Mouse (Mus musculus): Measurements from ENCODE around the gene Dbnl. TPM values are rescaled to one million over a fixed set of nuclear protein-coding genes. Genes with fewer than 3 reads are reported as not detected.

Dbnl gene
- polyA plus RNA-seq, 1 experiment from 2014 or later: 114 TPM

GRCm38 (mm10) chr11:5836126-5836525 lies 47.8 kb downstream of the Dbnl start:
- Histone ChIP-seq H3K4me2 (no peak overlapping the region), H3K27ac (ENCODE audit: low read depth) (no peak overlapping the region), H3K4me3 (ENCODE audit: low read depth, low read length) (no peak overlapping the region), H3K36me3 (ENCODE audit: insufficient read depth) (peaks cover 17% of the 10 kb centered on the region; the same call in 1 of the 2 replicates), H3K27me3 (ENCODE audit: insufficient read depth, low read length) (no peaks in the 10 kb centered on the region), H3K9ac (no peak overlapping the region), H3K9me3 (ENCODE audit: low read depth, low read length) (no peaks in the 10 kb centered on the region), H3K4me1 (ENCODE audit: insufficient read depth) (no peaks in the 10 kb centered on the region)
- WGBS: 36% methylated on average over 1 of the region's 1 CpGs
- ATAC-seq (ENCODE audit: insufficient read depth): no peak
- peak; percentile 25 for DNase-seq
- peak; percentile 46 for TF ChIP-seq CTCF (IDR thresholded peaks at IDR 0.05; ENCODE audit: low read depth)

- H3K27me3 ChIP-seq (ENCODE audit: insufficient read depth, low read length): no peaks in the 10 kb centered on the region
- H3K4me3 ChIP-seq (ENCODE audit: low read depth, low read length): peak within 1 kb of the TSS; percentile 71
- H3K36me3 ChIP-seq (ENCODE audit: insufficient read depth): peaks cover 8% of the 10 kb centered on the region; the same call in 1 of the 2 replicates
- peak; percentile 99 for DNase-seq
- no peaks in the 10 kb centered on the region for H3K4me1 ChIP-seq (ENCODE audit: insufficient read depth)
- peak within 1 kb of the TSS; percentile 94 for H3K4me2 ChIP-seq
- under 1% methylated on average over 63 of the region's 63 CpGs for WGBS
- H3K9me3 ChIP-seq (ENCODE audit: low read depth, low read length): no peaks in the 10 kb centered on the region
- H3K27ac ChIP-seq (ENCODE audit: low read depth): peak within 1 kb of the TSS; percentile 83
- peak within 1 kb of the TSS; percentile 79 for H3K9ac ChIP-seq
- peak; percentile 99 for ATAC-seq (ENCODE audit: insufficient read depth)
- TF ChIP-seq CTCF (IDR thresholded peaks at IDR 0.05; ENCODE audit: low read depth): peak; percentile 82
Measured at GRCm38 (mm10) chr11:5837251-5838246, 49.3 kb downstream of the Dbnl start, which contains the start of gene Polm. Gene Polm, minus strand, starts transcription at chr11:5838016.

DNA sequence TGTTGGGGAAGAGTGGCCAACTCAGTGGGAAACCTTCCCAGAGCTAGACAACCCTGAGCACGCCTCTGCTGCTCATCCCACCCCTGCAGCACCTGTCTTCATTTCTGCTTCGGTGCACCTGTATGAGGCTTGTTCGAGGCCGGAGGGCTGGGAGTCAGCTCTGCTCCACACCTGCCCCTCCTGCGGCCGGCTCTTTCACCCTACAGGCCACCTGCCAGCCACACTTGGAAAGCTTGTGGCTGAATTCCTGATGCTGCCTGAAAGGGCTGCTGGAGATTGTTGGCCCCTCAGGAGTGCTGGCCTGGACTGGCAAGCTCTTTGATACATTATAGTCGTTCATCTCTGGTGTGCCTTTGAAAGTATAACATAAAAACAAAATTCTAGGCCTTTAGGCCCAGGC lies 52.1 kb downstream of the Dbnl start:
- Histone ChIP-seq H3K27me3 (ENCODE audit: insufficient read depth, low read length) (no peaks in the 10 kb centered on the region), H3K27ac (ENCODE audit: low read depth) (no peak overlapping the region), H3K4me1 (ENCODE audit: insufficient read depth) (no peaks in the 10 kb centered on the region), H3K9me3 (ENCODE audit: low read depth, low read length) (no peaks in the 10 kb centered on the region), H3K4me3 (ENCODE audit: low read depth, low read length) (no peak overlapping the region), H3K9ac (no peak overlapping the region), H3K4me2 (no peak overlapping the region), H3K36me3 (ENCODE audit: insufficient read depth) (no peaks in the 10 kb centered on the region)
- TF ChIP-seq CTCF (IDR thresholded peaks at IDR 0.05; ENCODE audit: low read depth): no peak
- ATAC-seq (ENCODE audit: insufficient read depth) (no peak), DNase-seq (no peak)
- 73% methylated on average over 7 of the region's 7 CpGs for WGBS

GRCm38 (mm10) chr11:5841751-5842150 lies 53.5 kb downstream of the Dbnl start:
- no peak for TF ChIP-seq CTCF (IDR thresholded peaks at IDR 0.05; ENCODE audit: low read depth)
- 88% methylated on average over 2 of the region's 2 CpGs for WGBS

GRCm38 (mm10) chr11:5843131-5843530 lies 54.8 kb downstream of the Dbnl start:
- Histone ChIP-seq H3K9me3 (ENCODE audit: low read depth, low read length) (no peaks in the 10 kb centered on the region), H3K9ac (no peak overlapping the region), H3K27ac (ENCODE audit: low read depth) (no peak overlapping the region), H3K4me1 (ENCODE audit: insufficient read depth) (no peaks in the 10 kb centered on the region), H3K36me3 (ENCODE audit: insufficient read depth) (no peaks in the 10 kb centered on the region), H3K4me2 (no peak overlapping the region), H3K27me3 (ENCODE audit: insufficient read depth, low read length) (no peaks in the 10 kb centered on the region), H3K4me3 (ENCODE audit: low read depth, low read length) (no peak overlapping the region)
- no peak for ATAC-seq (ENCODE audit: insufficient read depth)
- DNase-seq: no peak
- WGBS: 76% methylated on average over 3 of the region's 3 CpGs
- no peak for TF ChIP-seq CTCF (IDR thresholded peaks at IDR 0.05; ENCODE audit: low read depth)

More at GRCm38 (mm10) chr11:5841751-5842150, 53.5 kb downstream of the Dbnl start:
- Histone ChIP-seq H3K9ac (no peak overlapping the region), H3K27ac (ENCODE audit: low read depth) (no peak overlapping the region), H3K4me1 (ENCODE audit: insufficient read depth) (no peaks in the 10 kb centered on the region), H3K4me2 (no peak overlapping the region), H3K27me3 (ENCODE audit: insufficient read depth, low read length) (no peaks in the 10 kb centered on the region), H3K9me3 (ENCODE audit: low read depth, low read length) (no peaks in the 10 kb centered on the region), H3K4me3 (ENCODE audit: low read depth, low read length) (no peak overlapping the region), H3K36me3 (ENCODE audit: insufficient read depth) (no peaks in the 10 kb centered on the region)
- no peak for DNase-seq
- ATAC-seq (ENCODE audit: insufficient read depth): no peak

DNA sequence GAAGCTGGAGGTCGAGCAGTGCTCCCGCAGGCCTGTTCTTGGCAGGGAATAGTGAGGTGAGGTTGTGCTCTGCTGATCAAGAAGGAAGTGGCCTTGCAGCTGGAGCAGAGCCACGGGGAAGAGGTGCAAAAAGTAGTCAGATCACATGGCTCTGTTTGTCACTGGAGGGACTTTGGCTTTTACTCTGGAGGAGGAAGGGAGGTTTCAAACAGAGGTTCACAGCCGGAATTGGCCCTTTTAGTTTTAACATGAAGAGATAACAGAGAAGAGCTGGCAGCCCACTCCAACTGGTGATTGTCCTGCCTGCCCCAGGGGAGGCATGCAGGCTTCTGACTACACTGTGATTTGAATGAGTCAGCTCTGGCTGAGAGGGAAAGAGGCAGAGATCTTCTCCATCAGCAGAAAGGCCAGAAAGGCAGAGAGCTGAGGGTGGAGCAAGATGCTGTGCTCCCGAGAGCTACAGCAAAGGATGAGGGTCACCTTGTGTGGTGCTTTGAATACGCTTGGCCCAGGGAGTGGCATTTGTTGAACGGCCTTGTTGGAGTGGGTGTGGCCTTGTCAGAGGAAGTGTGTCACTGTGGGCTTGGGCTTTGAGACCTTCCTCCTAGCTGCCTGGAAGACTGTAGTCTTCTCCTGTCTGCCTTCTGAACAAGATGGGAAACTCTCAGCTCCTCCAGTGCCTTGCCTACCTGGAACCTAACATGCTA lies 58.5 kb downstream of the Dbnl start:
- Histone ChIP-seq H3K36me3 (ENCODE audit: insufficient read depth) (no peaks in the 10 kb centered on the region), H3K4me3 (ENCODE audit: low read depth, low read length) (no peak overlapping the region), H3K27ac (ENCODE audit: low read depth) (no peak overlapping the region), H3K4me2 (no peak overlapping the region), H3K9ac (no peak overlapping the region), H3K27me3 (ENCODE audit: insufficient read depth, low read length) (no peaks in the 10 kb centered on the region), H3K4me1 (ENCODE audit: insufficient read depth) (no peaks in the 10 kb centered on the region), H3K9me3 (ENCODE audit: low read depth, low read length) (no peaks in the 10 kb centered on the region)
- 59% methylated on average over 7 of the region's 7 CpGs for whole genome bisulfite sequencing
- no peak for ATAC-seq (ENCODE audit: insufficient read depth)
- DNase-seq: no peak
- TF ChIP-seq CTCF (IDR thresholded peaks at IDR 0.05; ENCODE audit: low read depth): no peak

DNA sequence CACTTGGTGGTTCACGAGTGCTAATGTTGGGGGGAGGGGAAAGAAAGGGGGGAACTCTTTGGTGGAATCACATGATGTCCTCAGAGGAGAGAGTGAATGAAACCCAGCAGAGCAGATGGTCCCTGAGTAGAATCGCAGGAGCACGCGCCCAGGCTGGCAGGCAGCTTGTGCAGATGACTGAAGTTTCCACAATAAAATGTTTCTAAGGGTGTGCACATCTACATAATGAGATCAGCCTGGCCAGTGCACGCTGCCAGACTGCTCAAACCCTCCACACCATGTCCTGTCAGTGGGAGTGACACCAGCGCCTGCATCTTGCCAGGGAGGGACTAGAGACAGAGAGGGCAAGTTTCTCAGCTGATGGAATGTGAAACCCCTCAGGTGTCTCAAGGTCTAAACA lies 60.5 kb downstream of the Dbnl start:
- H3K36me3 ChIP-seq (ENCODE audit: insufficient read depth): no peaks in the 10 kb centered on the region
- H3K27me3 ChIP-seq (ENCODE audit: insufficient read depth, low read length): no peaks in the 10 kb centered on the region
- DNase-seq (no peak), ATAC-seq (ENCODE audit: insufficient read depth) (no peak)
- H3K27ac ChIP-seq (ENCODE audit: low read depth): no peak overlapping the region
- H3K4me3 ChIP-seq (ENCODE audit: low read depth, low read length): no peak overlapping the region
- 71% methylated on average over 6 of the region's 6 CpGs for WGBS
- no peak overlapping the region for H3K9ac ChIP-seq
- no peaks in the 10 kb centered on the region for H3K4me1 ChIP-seq (ENCODE audit: insufficient read depth)
- H3K4me2 ChIP-seq: no peak overlapping the region
- TF ChIP-seq CTCF (IDR thresholded peaks at IDR 0.05; ENCODE audit: low read depth): no peak
- no peaks in the 10 kb centered on the region for H3K9me3 ChIP-seq (ENCODE audit: low read depth, low read length)
